ENCODE assay signal across 37 mouse cellular contexts in the genomic region with DNA sequence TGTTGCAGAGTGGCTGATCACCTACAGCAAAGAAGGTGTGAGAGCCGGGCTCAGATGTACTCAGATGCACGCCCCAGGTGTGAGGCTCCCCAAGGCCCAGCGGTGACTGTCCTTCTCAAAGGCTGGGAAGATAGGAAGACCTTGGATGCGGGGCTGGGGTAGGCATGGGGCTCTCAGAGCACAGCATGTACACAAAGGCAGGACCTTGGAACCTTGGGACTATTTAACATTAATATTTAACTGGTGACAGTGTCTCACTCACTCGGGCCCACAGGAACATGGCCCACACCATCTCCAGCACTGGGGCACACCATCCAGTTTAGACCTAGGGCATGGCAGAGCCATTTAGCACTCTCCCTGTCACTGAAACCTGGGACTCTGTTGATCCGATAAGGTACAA. TPM values are rescaled to one million over a fixed set of nuclear protein-coding genes. Genes with fewer than 3 reads are reported as not detected.
A peak's percentile ranks its signal among the peaks of the same experiment; 100 is the strongest.
DNase-seq lines count a peak whose midpoint lies in the region; ATAC-seq lines count a peak whose summit lies in the region.
"Had no signal": no experiment of that assay in that cellular context is flagged by ENCODE, and none has a peak within 500 bp of the region (broad histone marks: within the 10 kb centered on the region; RNA-seq: fewer than 3 reads in every experiment).

No protein-coding gene starts in this region.

- ATAC-seq in intestine, embryonic 15.5 days, result peak; percentile 83
- peak; percentile 93 for ATAC-seq in intestine, embryonic 16.5 days
- ATAC-seq in kidney, embryonic 15.5 days (replicated peaks; ENCODE audit: low FRiP score), result peak; percentile 65; the same call in 1 of the 2 replicates
- ATAC-seq: forebrain, postnatal 0 days; hindbrain, postnatal 0 days; midbrain, embryonic 16.5 days had no signal

- H3K36me3 ChIP-seq in intestine, embryonic 15.5 days, result peaks cover 22% of the 10 kb centered on the region
- H3K36me3 ChIP-seq in intestine, embryonic 16.5 days (ENCODE audit: control insufficient read depth, insufficient read depth, low read length), result peaks cover 10% of the 10 kb centered on the region; the same call in 1 of the 2 replicates
- H3K36me3 ChIP-seq in kidney, embryonic 15.5 days, result peaks cover 36% of the 10 kb centered on the region

- no peak overlapping the region for H3K27ac ChIP-seq in intestine, embryonic 15.5 days
- H3K27ac ChIP-seq in intestine, embryonic 16.5 days (ENCODE audit: low read length), result no peak overlapping the region
- 0 out of 2 replicates have a peak overlapping the region, but pooled peaks have one; percentile 22 for H3K27ac ChIP-seq in kidney, embryonic 15.5 days
- H3K27ac ChIP-seq: embryonic facial prominence, embryonic 10.5 days; embryonic facial prominence, embryonic 15.5 days; forebrain, embryonic 12.5 days; hindbrain, embryonic 12.5 days; hindbrain, postnatal 0 days; limb, embryonic 10.5 days; limb, embryonic 15.5 days; lung, embryonic 15.5 days; neural tube, embryonic 13.5 days had no signal

- no peak overlapping the region for H3K9ac ChIP-seq in intestine, embryonic 15.5 days
- H3K9ac ChIP-seq in intestine, embryonic 16.5 days (ENCODE audit: low read depth, low read length), result no peak overlapping the region
- H3K9ac ChIP-seq in kidney, embryonic 15.5 days, result no peak overlapping the region
- H3K9ac ChIP-seq: embryonic facial prominence, embryonic 15.5 days; forebrain, embryonic 12.5 days; forebrain, postnatal 0 days; hindbrain, embryonic 12.5 days; limb, embryonic 15.5 days; lung, embryonic 15.5 days; neural tube, embryonic 13.5 days had no signal

- H3K27me3 ChIP-seq in intestine, embryonic 15.5 days (replicated peaks), result no peaks in the 10 kb centered on the region
- H3K27me3 ChIP-seq in intestine, embryonic 16.5 days (replicated peaks; ENCODE audit: control insufficient read depth, insufficient read depth, low read length), result no peaks in the 10 kb centered on the region
- no peaks in the 10 kb centered on the region for H3K27me3 ChIP-seq in kidney, embryonic 15.5 days
- H3K27me3 ChIP-seq: embryonic facial prominence, embryonic 15.5 days; forebrain, embryonic 12.5 days; hindbrain, embryonic 12.5 days; limb, embryonic 15.5 days; lung, embryonic 15.5 days; neural tube, embryonic 13.5 days had no signal

- DNase-seq in kidney, postnatal 36 days, result peak; percentile 40 to 44
- no peak for DNase-seq in layer of hippocampus, adult 9-11 months
- no peak for DNase-seq in ovary, postnatal 10 days (ENCODE audit: low spot score)
- no peak for DNase-seq in heart, postnatal 14 days
- no peak for DNase-seq in cerebellum, adult 9-11 months
- DNase-seq: adrenal gland, postnatal 25 days; B cell, adult 2 months; cerebellum, adult 11-12 months; cerebellum, postnatal 25 days; forebrain, postnatal 0 days; gastrocnemius, postnatal 10 days; layer of hippocampus, postnatal 36 days; lung, postnatal 36 days; right cerebral cortex, postnatal 14 days had no signal

- no peaks in the 10 kb centered on the region for H3K9me3 ChIP-seq in intestine, embryonic 15.5 days
- H3K9me3 ChIP-seq in intestine, embryonic 16.5 days (ENCODE audit: control insufficient read depth, low read length), result no peaks in the 10 kb centered on the region
- H3K9me3 ChIP-seq in kidney, embryonic 15.5 days (replicated peaks), result no peaks in the 10 kb centered on the region
- H3K9me3 ChIP-seq: embryonic facial prominence, embryonic 10.5 days; embryonic facial prominence, embryonic 15.5 days; forebrain, embryonic 12.5 days; hindbrain, embryonic 12.5 days; limb, embryonic 10.5 days; limb, embryonic 15.5 days; lung, embryonic 15.5 days; neural tube, embryonic 13.5 days had no signal

- intact Hi-C loops in heart, postnatal 14 days (cut with DNase I), result no loop called here

- no peak overlapping the region for H3K4me2 ChIP-seq in intestine, embryonic 15.5 days (replicated peaks)
- no peak overlapping the region for H3K4me2 ChIP-seq in intestine, embryonic 16.5 days (ENCODE audit: low read depth, low read length)
- no peak overlapping the region for H3K4me2 ChIP-seq in kidney, embryonic 15.5 days
- H3K4me2 ChIP-seq: embryonic facial prominence, embryonic 15.5 days; forebrain, embryonic 12.5 days; hindbrain, embryonic 12.5 days; limb, embryonic 15.5 days; lung, embryonic 15.5 days; midbrain, embryonic 11.5 days; neural tube, embryonic 13.5 days had no signal

- WGBS in intestine, embryonic 15.5 days, result 66% methylated on average over 6 of the region's 6 CpGs
- 73% methylated on average over 6 of the region's 6 CpGs for WGBS in intestine, embryonic 16.5 days
- WGBS in kidney, embryonic 15.5 days, result 85% methylated on average over 6 of the region's 6 CpGs

- no peak overlapping the region for H3K4me3 ChIP-seq in intestine, embryonic 15.5 days (replicated peaks)
- no peak overlapping the region for H3K4me3 ChIP-seq in intestine, embryonic 16.5 days (ENCODE audit: low read length)
- H3K4me3 ChIP-seq in kidney, embryonic 15.5 days (replicated peaks), result no peak overlapping the region
- H3K4me3 ChIP-seq: embryonic facial prominence, embryonic 10.5 days; embryonic facial prominence, embryonic 15.5 days; forebrain, embryonic 12.5 days; hindbrain, embryonic 12.5 days; limb, embryonic 10.5 days; limb, embryonic 15.5 days; lung, embryonic 15.5 days; neural tube, embryonic 13.5 days had no signal

- H3K4me1 ChIP-seq in intestine, embryonic 15.5 days (replicated peaks), result 0 out of 2 replicates have a peak, but pooled peaks cover 3% of the 10 kb centered on the region
- H3K4me1 ChIP-seq in intestine, embryonic 16.5 days (ENCODE audit: control insufficient read depth, insufficient read depth, low read length), result 0 out of 2 replicates have a peak, but pooled peaks cover 8% of the 10 kb centered on the region
- no peaks in the 10 kb centered on the region for H3K4me1 ChIP-seq in kidney, embryonic 15.5 days
- H3K4me1 ChIP-seq: embryonic facial prominence, embryonic 10.5 days; embryonic facial prominence, embryonic 15.5 days; forebrain, embryonic 12.5 days; hindbrain, embryonic 12.5 days; limb, embryonic 10.5 days; limb, embryonic 15.5 days; lung, embryonic 15.5 days; neural tube, embryonic 13.5 days had no signal

RNA-seq across cellular contexts. Expression of gene 1700029H14Rik, which starts 15.6 kb away (rescaled TPM):
- polyA plus RNA-seq in intestine, embryonic 15.5 days (2015; fragmentation: Nextera tagmentation; extraction: Ambion mirVana), result not detected in 2 replicates
- not detected in 2 replicates for polyA plus RNA-seq in intestine, embryonic 16.5 days (2015; fragmentation: Nextera tagmentation; extraction: Ambion mirVana)
- polyA plus RNA-seq in kidney, embryonic 15.5 days (2015; fragmentation: Nextera tagmentation; extraction: Ambion mirVana), result not detected in 2 replicates
- not detected for total RNA-seq in heart, postnatal 14 days (2021)
- total RNA-seq: adrenal gland, adult 18-20 months; adrenal gland, postnatal 25 days; gastrocnemius, postnatal 10 days; heart, adult 8-10 months; heart, postnatal 25 days; layer of hippocampus, adult 8-10 months; layer of hippocampus, postnatal 36 days; megakaryocyte, adult 5-6 weeks had no signal
- polyA plus RNA-seq: embryonic facial prominence, embryonic 10.5 days; embryonic facial prominence, embryonic 15.5 days; forebrain, embryonic 12.5 days; forebrain, postnatal 0 days; heart, embryonic 14.5 days; hindbrain, embryonic 12.5 days; limb, embryonic 10.5 days; limb, embryonic 15.5 days; lung, embryonic 15.5 days; midbrain, embryonic 11.5 days; midbrain, embryonic 16.5 days; neural tube, embryonic 13.5 days; small intestine, adult 2 months; stomach, embryonic 14.5 days; thymus, postnatal 0 days had no signal

Comparison
In these comparisons a context has a peak if more than half of its experiments do, and no peak if none do; other contexts are left out.
1. DNase-seq: peak in kidney, postnatal 36 days (2 of 2); none in layer of hippocampus, adult 9-11 months (single experiment), ovary, postnatal 10 days (single experiment), heart, postnatal 14 days (0 of 2) and cerebellum, adult 9-11 months (single experiment).
2. Peak in every context shown above with its lines, with median percentiles within 50 percentile points of each other: ATAC-seq.